Mouse (Mus musculus) erythroblast, embryonic 14.5 days (primary cell): Measurements from ENCODE around the gene Tnfrsf11a. TPM values are rescaled to one million over a fixed set of nuclear protein-coding genes. Genes with fewer than 3 reads are reported as not detected.
"Not testable (repeated sequence)": the region's sequence is repeated elsewhere in the genome, so short reads cannot be mapped to it uniquely, and the experiment has no call there.

ENCODE experiments used
- H3K27me3 ChIP-seq: 2 replicates; pipeline ENCODE4 v1.6.1; 2012; ENCODE audit warnings: inconsistent platforms; ENCODE audit not compliant: control insufficient read depth
- H3K36me3 ChIP-seq: 2 replicates; pipeline ENCODE4 v1.6.1; 2012; ENCODE audit warnings: mild to moderate bottlenecking, inconsistent platforms; ENCODE audit not compliant: control insufficient read depth
- H3K4me1 ChIP-seq: 2 replicates; pipeline ENCODE4 v1.6.1; 2012; ENCODE audit warnings: inconsistent platforms; ENCODE audit not compliant: control insufficient read depth
- H3K4me3 ChIP-seq: replicated peaks from 2 replicates; pipeline ENCODE3; 2012; ENCODE audit warnings: moderate library complexity, mild to moderate bottlenecking, inconsistent platforms
- H3K9me3 ChIP-seq: 2 replicates; pipeline ENCODE4 v1.6.1; 2012; ENCODE audit warnings: low read length, inconsistent platforms, mixed read lengths; ENCODE audit not compliant: control insufficient read depth
- GATA1 ChIP-seq: IDR thresholded peaks from 2 replicates; pipeline ENCODE4 v1.6.1; 2012; ENCODE audit warnings: low read length, inconsistent platforms, mixed read lengths
- TAL1 ChIP-seq: IDR thresholded peaks from 3 replicates; pipeline ENCODE4 v1.6.1; 2012; ENCODE audit warnings: low read length, inconsistent platforms, mixed read lengths
- polyA plus RNA-seq: library from polyadenylated mRNA; stranded (reverse); fragments of >175 nt; gene quantifications from 2 replicates; pipeline ENCODE4 v1.2.3, GENCODE M21; 2012

Tnfrsf11a gene
- polyA plus RNA-seq, 1 experiment, result not detected

GRCm38 (mm10) chr1:105802941-105803340 lies 22.4 kb downstream of the Tnfrsf11a start:
- Histone ChIP-seq H3K4me3 (no peak overlapping the region), H3K9me3 (no peaks in the 10 kb centered on the region), H3K27me3 (no peaks in the 10 kb centered on the region), H3K4me1 (peaks cover 22% of the 10 kb centered on the region), H3K36me3 (no peaks in the 10 kb centered on the region)
- no peak for TF ChIP-seq TAL1
- no peak for TF ChIP-seq GATA1

DNA sequence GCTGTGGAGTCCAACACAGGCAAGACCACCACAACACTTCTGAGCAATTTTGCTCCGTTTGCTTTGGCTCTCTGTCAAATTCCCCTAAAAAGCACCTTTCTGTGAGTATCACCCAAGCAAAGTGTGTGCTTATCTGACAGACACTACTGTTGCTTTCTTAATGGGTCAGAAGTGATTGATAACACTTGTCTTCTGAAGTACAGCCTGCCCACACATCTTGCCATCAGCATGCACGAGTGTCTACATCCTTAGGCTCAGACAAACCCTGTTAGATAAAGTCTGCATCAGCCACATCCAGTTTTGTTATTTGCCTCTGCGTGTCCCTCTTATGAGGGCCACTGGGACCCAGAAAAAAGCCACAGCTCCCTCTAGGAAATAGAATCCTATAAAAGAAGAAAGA lies 23.8 kb downstream of the Tnfrsf11a start:
- H3K27me3 ChIP-seq, result no peaks in the 10 kb centered on the region
- no peak for TF ChIP-seq TAL1
- TF ChIP-seq GATA1, result no peak
- H3K9me3 ChIP-seq, result no peaks in the 10 kb centered on the region
- H3K4me3 ChIP-seq, result no peak overlapping the region
- no peaks in the 10 kb centered on the region for H3K36me3 ChIP-seq
- H3K4me1 ChIP-seq, result peaks cover 22% of the 10 kb centered on the region

GRCm38 (mm10) chr1:105805565-105805964 lies 25.0 kb downstream of the Tnfrsf11a start:
- Histone ChIP-seq H3K4me1 (peaks cover 18% of the 10 kb centered on the region), H3K4me3 (no peak overlapping the region), H3K27me3 (no peaks in the 10 kb centered on the region), H3K9me3 (no peaks in the 10 kb centered on the region), H3K36me3 (no peaks in the 10 kb centered on the region)
- TF ChIP-seq GATA1, result no peak
- no peak for TF ChIP-seq TAL1

GRCm38 (mm10) chr1:105807028-105807722 lies 26.7 kb downstream of the Tnfrsf11a start:
- Histone ChIP-seq H3K4me1 (peaks cover 15% of the 10 kb centered on the region), H3K9me3 (no peaks in the 10 kb centered on the region), H3K36me3 (no peaks in the 10 kb centered on the region), H3K4me3 (no peak overlapping the region), H3K27me3 (no peaks in the 10 kb centered on the region)
- TF ChIP-seq TAL1 (no peak), GATA1 (no peak)

GRCm38 (mm10) chr1:105812027-105812426 lies 31.5 kb downstream of the Tnfrsf11a start:
- H3K4me3 ChIP-seq, H3K9me3 ChIP-seq, H3K27me3 ChIP-seq, H3K4me1 ChIP-seq, H3K36me3 ChIP-seq: not testable (repeated sequence)

- Histone ChIP-seq H3K9me3 (no peaks in the 10 kb centered on the region), H3K27me3 (no peaks in the 10 kb centered on the region), H3K4me1 (no peaks in the 10 kb centered on the region), H3K36me3 (no peaks in the 10 kb centered on the region), H3K4me3 (no peak overlapping the region)
- TF ChIP-seq GATA1, result no peak
- TF ChIP-seq TAL1, result no peak
Observed at GRCm38 (mm10) chr1:105812960-105813708, 32.6 kb downstream of the Tnfrsf11a start.

GRCm38 (mm10) chr1:105813709-105814061 lies 33.2 kb downstream of the Tnfrsf11a start:
- no peaks in the 10 kb centered on the region for H3K9me3 ChIP-seq
- H3K4me3 ChIP-seq, result no peak overlapping the region
- no peaks in the 10 kb centered on the region for H3K27me3 ChIP-seq
- no peaks in the 10 kb centered on the region for H3K4me1 ChIP-seq
- no peaks in the 10 kb centered on the region for H3K36me3 ChIP-seq
- TF ChIP-seq GATA1, result no peak
- TF ChIP-seq TAL1, result no peak

DNA sequence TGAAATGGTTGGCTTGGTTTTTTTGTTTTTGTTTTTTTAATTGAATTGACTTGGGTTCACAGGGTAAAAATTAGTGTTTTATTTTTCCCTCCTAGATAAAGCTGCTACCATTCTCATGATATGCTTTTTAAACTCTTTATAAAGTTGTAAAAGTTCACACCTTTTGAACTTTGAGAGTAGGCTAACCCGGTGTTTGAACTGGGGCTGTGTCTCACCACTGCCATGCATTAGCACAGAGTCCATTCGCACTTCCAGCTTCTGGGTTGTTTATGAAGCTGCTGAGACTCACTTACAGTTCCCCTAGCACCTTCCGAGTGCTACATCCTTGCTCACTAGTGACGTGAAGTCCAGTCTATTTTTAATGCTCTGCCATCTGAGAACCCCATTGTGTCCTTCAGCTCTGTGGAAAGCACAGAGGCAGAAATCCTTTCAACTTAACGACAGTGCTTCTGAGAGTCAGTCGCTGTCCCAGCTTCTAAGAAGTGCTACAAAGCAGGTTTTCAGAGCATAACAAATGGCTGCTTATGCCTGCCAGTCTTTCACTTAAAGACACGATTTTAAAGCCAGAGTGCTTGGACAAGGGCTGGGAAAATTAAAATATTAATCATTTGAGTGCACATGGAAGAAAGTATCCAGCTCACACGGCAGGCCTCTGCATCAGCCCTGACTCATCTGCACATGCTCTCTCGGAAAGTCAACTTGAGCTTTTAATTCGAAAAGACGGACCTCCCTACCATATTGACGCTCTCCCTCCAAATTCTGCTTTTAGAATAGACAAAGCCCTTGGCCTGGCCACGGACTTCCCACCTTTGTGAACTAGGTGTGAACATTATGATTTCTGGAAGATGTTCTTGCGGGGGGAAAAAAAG lies 34.1 kb downstream of the Tnfrsf11a start:
- no peaks in the 10 kb centered on the region for H3K27me3 ChIP-seq
- H3K36me3 ChIP-seq, result no peaks in the 10 kb centered on the region
- H3K4me1 ChIP-seq, result no peaks in the 10 kb centered on the region
- TF ChIP-seq GATA1 (no peak), TAL1 (no peak)
- H3K4me3 ChIP-seq, result no peak overlapping the region
- no peaks in the 10 kb centered on the region for H3K9me3 ChIP-seq

DNA sequence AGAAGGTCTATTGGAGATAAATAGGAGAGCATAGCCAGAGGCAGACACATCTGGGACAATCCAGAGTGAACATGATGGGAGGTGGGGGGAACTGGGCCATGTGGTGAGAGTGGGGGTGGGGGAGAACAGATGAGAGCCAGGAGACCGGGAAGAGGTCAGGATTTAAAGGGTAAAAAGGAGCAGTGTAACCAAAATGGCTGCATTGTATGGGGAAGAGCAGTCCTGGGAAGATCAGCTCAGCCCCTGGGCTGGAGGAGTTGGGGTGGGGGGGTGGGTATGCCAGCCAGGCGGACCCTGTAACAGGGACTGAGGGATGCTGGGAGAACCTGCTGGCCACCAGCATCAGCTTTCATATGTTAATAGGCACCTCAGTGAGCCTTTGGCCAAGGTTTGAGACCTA lies 34.8 kb downstream of the Tnfrsf11a start:
- Histone ChIP-seq H3K4me1 (no peaks in the 10 kb centered on the region), H3K27me3 (no peaks in the 10 kb centered on the region), H3K9me3 (no peaks in the 10 kb centered on the region), H3K4me3 (no peak overlapping the region), H3K36me3 (no peaks in the 10 kb centered on the region)
- no peak for TF ChIP-seq TAL1
- TF ChIP-seq GATA1, result no peak
